Mouse (Mus musculus) testis, adult 2 months (tissue): ENCODE measurements around the gene Srgap1.

ENCODE experiments used
- CTCF ChIP-seq: fragments of 200-500 bp; IDR thresholded peaks from 2 replicates; pipeline ENCODE4 v1.5.1; 2012; ENCODE audit warnings: low read depth, mild to moderate bottlenecking, inconsistent platforms, low read length, moderate library complexity; ENCODE audit not compliant: control insufficient read depth, insufficient read depth, insufficient replicate concordance
- POLR2A ChIP-seq: fragments of 200-500 bp; IDR thresholded peaks from 2 replicates; pipeline ENCODE4 v1.6.1; 2012; ENCODE audit warnings: low read depth, mild to moderate bottlenecking, inconsistent platforms, low read length, moderate library complexity; ENCODE audit not compliant: control insufficient read depth

- TF ChIP-seq POLR2A, result no peak
- TF ChIP-seq CTCF, result no peak
Observed at GRCm38 (mm10) chr10:121962053-121962452, 85.1 kb downstream of the Srgap1 start.
